Mouse (Mus musculus): ENCODE data around the gene Zfp503.

Zfp503 gene

DNA sequence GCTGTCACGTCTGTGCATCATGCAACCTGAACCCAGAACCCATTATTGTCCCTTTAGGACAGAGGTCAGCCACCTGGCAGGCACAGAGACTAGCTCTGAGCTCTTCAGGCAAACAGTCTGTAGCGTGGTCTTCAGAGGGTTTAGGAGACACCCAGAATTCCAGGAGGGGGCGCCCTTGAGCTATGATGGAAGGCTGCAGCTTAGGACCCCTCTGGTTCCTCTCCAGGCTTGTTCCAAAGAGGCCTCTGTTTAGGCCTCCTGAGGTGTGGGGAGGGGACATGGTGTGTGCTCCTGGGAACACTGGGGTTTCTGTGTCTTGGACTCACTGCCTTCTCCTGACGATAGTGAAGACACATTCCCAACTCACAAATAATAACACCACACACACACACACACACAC is 20.4 kb downstream of the Zfp503 start:
- no peak for DNase-seq (ENCODE audit: low read depth, low spot score)

DNA sequence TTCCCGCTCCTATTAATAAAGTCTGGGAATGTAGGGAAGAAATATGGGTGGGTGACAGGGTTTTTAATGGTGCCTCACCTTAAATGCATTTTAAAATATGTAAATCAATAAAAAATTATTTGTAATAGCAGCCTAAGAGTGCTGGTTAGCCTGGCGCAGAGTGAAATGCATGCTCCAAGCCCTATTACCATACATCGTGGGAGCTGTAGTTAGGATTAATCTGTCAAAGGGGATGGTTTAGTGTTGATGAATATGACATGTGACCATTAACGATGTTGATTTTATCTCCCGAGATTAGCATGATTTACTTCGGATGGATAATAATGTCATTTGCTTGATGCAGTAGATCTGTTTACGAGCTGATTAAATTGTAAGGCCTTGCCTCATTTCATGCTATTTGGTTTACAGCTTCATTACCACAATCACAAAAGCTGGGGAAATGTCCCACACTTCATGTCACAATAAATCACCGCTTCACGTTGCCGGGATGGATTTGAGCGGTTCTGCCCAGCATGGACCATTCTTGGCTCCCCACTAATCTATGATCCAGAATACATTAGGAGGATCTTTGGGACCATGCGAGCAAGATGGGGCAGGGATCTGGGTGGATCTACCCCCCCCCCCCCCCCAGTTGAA is 21.9 kb downstream of the Zfp503 start:
- no peak for DNase-seq (ENCODE audit: low read depth, low spot score)

GRCm38 (mm10) chr14:21966276-21966675 is 23.1 kb downstream of the Zfp503 start:
- DNase-seq (ENCODE audit: low read depth, low spot score), result no peak

DNA sequence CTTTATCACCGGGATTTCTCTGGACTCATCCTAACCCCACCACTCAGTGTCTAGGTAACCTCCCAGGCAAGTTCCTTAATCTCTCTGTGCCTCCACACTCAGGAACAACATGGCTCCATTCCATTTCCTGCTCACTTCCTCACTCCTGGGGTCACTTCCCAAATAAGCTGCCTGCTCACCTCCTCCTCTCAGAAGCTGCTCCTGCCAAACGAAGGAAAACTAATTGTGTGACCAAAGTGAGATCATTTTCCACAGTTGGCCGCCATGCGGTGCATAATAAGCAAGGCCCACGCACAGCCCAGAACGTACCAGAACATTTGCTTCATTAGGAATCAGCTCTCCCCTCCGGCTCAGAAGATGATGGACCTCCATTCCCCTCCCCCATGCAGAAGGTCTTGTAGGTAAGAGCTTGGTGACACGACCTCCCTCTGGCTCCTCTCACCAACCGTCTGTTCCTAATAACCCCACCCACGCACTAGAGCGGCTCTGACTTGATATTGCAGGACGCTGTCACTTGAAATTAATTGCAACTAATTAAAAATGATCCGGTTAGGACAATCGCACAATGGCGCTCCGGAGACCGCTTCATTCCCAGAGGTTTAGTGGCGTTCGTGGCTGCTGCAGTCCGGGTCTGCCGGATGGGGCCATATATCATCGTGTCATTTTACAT is 26.9 kb downstream of the Zfp503 start:
- no peak for DNase-seq (ENCODE audit: low read depth, low spot score)

DNA sequence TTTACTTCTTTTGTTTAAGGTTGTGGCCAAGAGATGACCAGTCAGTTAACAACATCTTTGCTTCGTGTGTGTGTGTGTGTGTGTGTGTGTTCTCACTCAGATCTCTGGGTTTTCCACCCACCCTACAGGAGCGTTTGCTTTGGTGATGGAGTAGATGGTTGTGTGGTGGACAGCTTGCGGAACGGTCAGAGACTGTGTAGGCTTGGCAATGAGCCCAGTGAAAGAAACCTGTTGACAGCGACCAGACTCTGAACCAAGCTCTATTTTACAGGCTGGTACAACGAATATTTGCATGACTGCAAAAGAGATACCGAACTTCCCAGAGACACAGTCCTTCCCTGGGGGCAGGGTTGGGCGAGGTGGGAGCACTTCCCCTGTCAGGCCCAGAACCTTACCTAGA is 30.2 kb downstream of the Zfp503 start:
- no peak for DNase-seq (ENCODE audit: low read depth, low spot score)

GRCm38 (mm10) chr14:21958643-21959042 is 30.8 kb downstream of the Zfp503 start:
- DNase-seq (ENCODE audit: low read depth, low spot score), result no peak

DNA sequence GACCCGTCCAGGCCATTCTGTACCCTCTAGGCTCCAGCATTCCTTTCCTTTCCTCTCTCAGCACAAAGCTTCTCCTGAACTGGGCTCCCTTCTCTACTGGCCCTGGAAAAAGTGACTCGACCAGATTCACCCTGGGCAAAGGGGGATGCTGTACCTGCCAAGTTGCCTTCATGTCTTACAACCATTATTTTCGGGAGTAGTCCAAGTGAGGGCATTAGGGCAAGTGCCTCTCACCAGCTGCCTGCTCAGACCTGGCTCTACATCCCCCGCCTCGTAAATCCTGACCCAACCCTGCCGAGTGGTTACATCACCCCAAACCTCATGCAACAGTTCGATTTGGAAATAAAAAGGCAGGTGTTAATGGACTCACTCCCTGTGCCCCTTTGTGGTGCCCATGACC is 36.9 kb downstream of the Zfp503 start:
- no peak for DNase-seq (ENCODE audit: low read depth, low spot score)

GRCm38 (mm10) chr14:21951896-21952523 is 37.4 kb downstream of the Zfp503 start:
- no peak for DNase-seq (ENCODE audit: low read depth, low spot score)

DNA sequence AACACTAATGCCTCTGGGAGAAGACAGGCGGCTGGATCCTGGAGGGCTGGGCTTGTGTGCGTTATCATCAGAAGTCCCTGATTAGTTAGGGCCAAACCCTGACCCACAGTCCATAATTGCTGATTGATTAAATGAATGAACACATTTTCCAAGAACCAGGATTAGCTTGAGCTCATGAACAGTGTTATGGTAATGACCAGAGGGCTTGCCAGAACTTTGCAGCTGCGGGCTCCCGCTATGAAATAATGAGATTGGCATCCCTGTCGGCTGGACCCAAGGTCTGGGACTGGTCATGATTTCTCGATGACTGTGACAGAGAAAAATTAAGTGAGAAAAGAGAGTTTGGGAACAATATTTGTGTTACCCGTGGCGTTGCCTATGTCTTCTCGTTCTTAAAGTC is 44.5 kb downstream of the Zfp503 start:
- no peak for DNase-seq (ENCODE audit: low read depth, low spot score)

- no peak for DNase-seq (ENCODE audit: low read depth, low spot score)
These were observed 47.8 kb downstream of the Zfp503 start for GRCm38 (mm10) chr14:21941581-21941980.

DNA sequence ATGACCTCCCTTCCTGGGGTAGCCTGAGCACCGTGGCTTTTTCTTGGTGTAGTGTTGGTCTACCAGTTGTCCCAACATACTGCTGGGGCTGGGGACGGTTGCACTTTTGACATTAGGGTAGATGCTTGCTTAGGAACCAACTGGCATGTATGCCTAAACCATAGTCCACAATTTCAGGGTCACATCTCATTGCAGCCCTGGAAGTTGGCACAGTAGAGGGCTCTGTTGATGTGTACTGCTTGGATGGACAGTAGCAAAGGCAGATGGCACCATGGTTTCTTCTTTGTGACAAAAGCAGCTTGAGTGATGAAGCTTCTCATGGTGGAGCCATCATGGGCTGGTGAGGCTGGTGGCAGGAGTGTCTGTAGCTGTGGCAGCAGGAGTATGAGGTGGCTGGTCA is 52.3 kb downstream of the Zfp503 start:
- no peak for DNase-seq (ENCODE audit: low read depth, low spot score)

GRCm38 (mm10) chr14:21936102-21936630 is 53.2 kb downstream of the Zfp503 start:
- no peak for DNase-seq (ENCODE audit: low read depth, low spot score)
